Mouse (Mus musculus) megakaryocyte, embryonic 14.5 days (primary cell): ENCODE data around the gene Lmtk2. TPM values are rescaled to one million over a fixed set of nuclear protein-coding genes. Genes with fewer than 3 reads are reported as not detected.

Experiments used
- H3K27me3 ChIP-seq: replicated peaks from 2 replicates; pipeline ENCODE3; 2012; ENCODE audit warnings: inconsistent platforms
- H3K36me3 ChIP-seq: replicated peaks from 2 replicates; pipeline ENCODE3; 2012; ENCODE audit warnings: low read length, inconsistent platforms, mixed read lengths
- H3K4me1 ChIP-seq: 2 replicates; pipeline ENCODE4 v1.6.1; 2012; ENCODE audit warnings: inconsistent platforms
- H3K4me3 ChIP-seq: replicated peaks from 2 replicates; pipeline ENCODE3; 2012; ENCODE audit warnings: moderate library complexity, mild to moderate bottlenecking, inconsistent platforms
- H3K9me3 ChIP-seq: 2 replicates; pipeline ENCODE4 v1.6.1; 2012; ENCODE audit warnings: inconsistent platforms
- FLI1 ChIP-seq: IDR thresholded peaks from 2 replicates; pipeline ENCODE4 v1.6.1; 2012; ENCODE audit warnings: low read length, inconsistent platforms, mixed read lengths
- GATA1 ChIP-seq: IDR thresholded peaks from 3 replicates; pipeline ENCODE4 v1.6.1; 2012; ENCODE audit warnings: mixed read lengths, low read length, inconsistent platforms, borderline replicate concordance
- polyA plus RNA-seq: library from polyadenylated mRNA; stranded (reverse); fragments of >175 nt; gene quantifications from 2 replicates; pipeline ENCODE4 v1.2.3, GENCODE M21; 2012; ENCODE audit warnings: low replicate concordance; ENCODE audit not compliant: insufficient read depth

Gene Lmtk2
- polyA plus RNA-seq, 1 experiment = 2.0 TPM

- no peak overlapping the region for H3K4me3 ChIP-seq
- H3K36me3 ChIP-seq = peaks cover 30% of the 10 kb centered on the region
- TF ChIP-seq GATA1 (no peak), FLI1 (no peak)
- H3K27me3 ChIP-seq = peaks cover 14% of the 10 kb centered on the region
- peaks cover 21% of the 10 kb centered on the region for H3K4me1 ChIP-seq
- H3K9me3 ChIP-seq = no peaks in the 10 kb centered on the region
These were observed 89.1 kb downstream of the Lmtk2 start for GRCm38 (mm10) chr5:144189327-144189726.

DNA sequence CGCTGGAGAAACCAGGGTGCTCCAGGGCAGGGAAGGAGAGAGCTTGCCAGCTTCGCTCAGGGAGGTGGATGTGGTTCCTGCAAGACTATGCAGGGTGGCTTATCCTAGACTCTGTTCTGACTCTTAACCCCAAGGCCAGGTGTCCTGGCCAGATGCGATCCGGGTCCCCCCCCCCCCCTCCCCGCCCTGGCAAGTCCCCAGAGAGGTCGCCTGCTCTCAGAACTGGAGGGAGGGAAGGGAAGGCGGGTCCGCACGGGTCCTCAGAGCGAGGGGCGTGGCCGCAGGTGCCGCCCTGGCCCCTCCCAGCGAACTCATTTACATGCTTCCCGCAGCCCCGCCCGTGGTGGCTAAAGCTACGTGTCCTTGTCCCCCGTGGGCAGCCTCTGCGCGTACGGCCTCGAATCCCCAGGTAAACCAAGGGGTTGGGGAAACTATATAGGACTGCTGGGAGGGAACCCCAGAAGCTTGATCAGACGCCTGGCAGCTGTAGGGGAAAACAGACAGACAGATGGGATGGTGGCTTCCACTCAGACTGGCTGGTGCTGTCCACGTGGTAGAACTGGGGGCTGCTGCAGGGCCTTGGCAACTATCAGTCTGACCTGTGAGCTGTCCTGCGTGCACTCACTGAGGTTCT is 89.8 kb downstream of the Lmtk2 start, which contains the start of gene Bhlha15:
TSS of gene Bhlha15 (plus strand) at position 337 of the 634 bp plus-strand sequence.
- Histone ChIP-seq H3K36me3 (peaks cover 23% of the 10 kb centered on the region), H3K4me1 (peaks cover 21% of the 10 kb centered on the region), H3K27me3 (peaks cover 14% of the 10 kb centered on the region), H3K9me3 (no peaks in the 10 kb centered on the region), H3K4me3 (peak within 1 kb of the TSS; percentile 85)
- TF ChIP-seq FLI1 (no peak), GATA1 (no peak)

- Histone ChIP-seq H3K36me3 (peaks cover 13% of the 10 kb centered on the region), H3K27me3 (peaks cover 14% of the 10 kb centered on the region), H3K9me3 (no peaks in the 10 kb centered on the region), H3K4me3 (no peak overlapping the region), H3K4me1 (peaks cover 21% of the 10 kb centered on the region)
- TF ChIP-seq GATA1 = no peak
- no peak for TF ChIP-seq FLI1
These were observed 90.8 kb downstream of the Lmtk2 start for GRCm38 (mm10) chr5:144191026-144191425.

- Histone ChIP-seq H3K9me3 (no peaks in the 10 kb centered on the region), H3K4me3 (no peak overlapping the region), H3K36me3 (peaks cover 6% of the 10 kb centered on the region), H3K4me1 (peaks cover 21% of the 10 kb centered on the region), H3K27me3 (peaks cover 14% of the 10 kb centered on the region)
- no peak for TF ChIP-seq FLI1
- no peak for TF ChIP-seq GATA1
These were observed 92.4 kb downstream of the Lmtk2 start for GRCm38 (mm10) chr5:144192673-144193072.

DNA sequence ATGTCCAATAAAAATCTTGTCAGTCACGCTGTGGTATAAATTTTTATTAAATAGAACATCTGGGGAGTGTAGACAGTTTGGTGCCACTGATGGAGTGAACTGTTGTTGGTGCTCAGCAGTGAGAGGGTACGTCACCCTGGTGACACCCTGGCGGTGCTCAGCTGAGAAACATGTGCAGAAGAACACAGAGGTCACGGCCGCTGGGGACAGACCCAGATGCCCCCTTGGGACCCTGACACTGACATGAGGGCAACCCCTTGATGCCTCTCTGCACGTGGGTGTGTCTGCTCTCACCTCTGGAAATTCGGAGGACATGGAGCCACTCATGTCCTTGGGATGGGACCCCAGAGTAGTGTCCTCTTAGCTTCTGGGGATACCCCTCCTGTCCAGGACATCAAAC is 94.2 kb downstream of the Lmtk2 start:
- peaks cover 18% of the 10 kb centered on the region for H3K27me3 ChIP-seq
- H3K4me3 ChIP-seq = no peak overlapping the region
- no peaks in the 10 kb centered on the region for H3K36me3 ChIP-seq
- TF ChIP-seq GATA1 = no peak
- no peak for TF ChIP-seq FLI1
- H3K9me3 ChIP-seq = no peaks in the 10 kb centered on the region
- H3K4me1 ChIP-seq = peaks cover 17% of the 10 kb centered on the region

DNA sequence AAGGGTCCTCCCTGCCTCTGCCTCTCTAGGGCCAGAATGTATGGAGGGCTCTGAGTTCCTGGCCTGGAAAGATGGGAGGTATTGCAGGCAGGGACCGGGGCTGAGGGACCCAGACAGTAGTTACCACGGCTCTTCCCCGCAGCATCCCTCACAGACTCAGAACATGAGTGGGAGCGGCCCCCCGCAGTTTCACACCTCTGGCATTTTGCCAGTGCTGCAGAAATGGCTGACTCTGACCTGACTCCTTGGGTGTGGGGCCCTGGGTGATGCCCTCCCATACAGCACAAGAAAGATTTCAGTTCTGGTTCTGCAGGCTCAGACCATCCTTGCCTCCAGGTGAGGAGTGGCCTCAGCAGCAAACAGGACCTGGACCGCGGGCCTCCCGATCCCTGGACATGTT is 95.3 kb downstream of the Lmtk2 start:
- TF ChIP-seq FLI1 (no peak), GATA1 (no peak)
- Histone ChIP-seq H3K9me3 (no peaks in the 10 kb centered on the region), H3K4me1 (peaks cover 5% of the 10 kb centered on the region), H3K27me3 (peaks cover 18% of the 10 kb centered on the region), H3K36me3 (no peaks in the 10 kb centered on the region), H3K4me3 (no peak overlapping the region)

DNA sequence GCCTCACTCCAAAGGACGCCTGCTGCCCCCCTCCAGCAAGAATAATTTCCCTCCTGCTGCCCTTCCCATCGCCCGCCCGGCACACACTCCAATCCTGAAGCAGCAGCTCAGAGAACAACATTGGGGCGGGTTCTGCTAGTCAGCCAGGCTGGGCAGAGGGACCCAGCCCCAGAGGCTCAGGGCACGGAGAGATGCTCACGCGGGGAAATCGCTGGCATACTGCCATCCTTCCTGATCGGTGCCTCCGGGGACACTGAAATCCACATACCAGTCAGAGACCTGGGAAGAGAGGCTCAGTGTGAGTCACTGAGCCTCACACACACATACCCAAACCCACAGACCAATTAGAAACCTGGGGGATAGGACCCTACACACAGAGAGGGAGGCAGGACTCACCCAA is 100.4 kb downstream of the Lmtk2 start:
- TF ChIP-seq FLI1 = no peak
- no peak for TF ChIP-seq GATA1

GRCm38 (mm10) chr5:144202430-144202829 is 102.2 kb downstream of the Lmtk2 start:
- H3K36me3 ChIP-seq = peaks cover 11% of the 10 kb centered on the region
- H3K4me1 ChIP-seq = no peaks in the 10 kb centered on the region; the same call in 1 of the 2 replicates
- no peak overlapping the region for H3K4me3 ChIP-seq
- H3K9me3 ChIP-seq = peaks cover 13% of the 10 kb centered on the region
- H3K27me3 ChIP-seq = peaks cover 11% of the 10 kb centered on the region
- TF ChIP-seq GATA1 (no peak), FLI1 (no peak)

More for the DNA sequence above, 100.4 kb downstream of the Lmtk2 start:
- H3K4me1 ChIP-seq = no peaks in the 10 kb centered on the region; the same call in 1 of the 2 replicates
- peaks cover 11% of the 10 kb centered on the region for H3K27me3 ChIP-seq
- peaks cover 11% of the 10 kb centered on the region for H3K36me3 ChIP-seq
- H3K4me3 ChIP-seq = no peak overlapping the region
- peaks cover 13% of the 10 kb centered on the region for H3K9me3 ChIP-seq

GRCm38 (mm10) chr5:144203398-144203959 is 103.2 kb downstream of the Lmtk2 start:
- Histone ChIP-seq H3K9me3 (peaks cover 14% of the 10 kb centered on the region), H3K27me3 (peaks cover 9% of the 10 kb centered on the region), H3K4me3 (no peak overlapping the region), H3K36me3 (peaks cover 11% of the 10 kb centered on the region), H3K4me1 (no peaks in the 10 kb centered on the region; the same call in 1 of the 2 replicates)
- TF ChIP-seq FLI1 = no peak
- no peak for TF ChIP-seq GATA1

DNA sequence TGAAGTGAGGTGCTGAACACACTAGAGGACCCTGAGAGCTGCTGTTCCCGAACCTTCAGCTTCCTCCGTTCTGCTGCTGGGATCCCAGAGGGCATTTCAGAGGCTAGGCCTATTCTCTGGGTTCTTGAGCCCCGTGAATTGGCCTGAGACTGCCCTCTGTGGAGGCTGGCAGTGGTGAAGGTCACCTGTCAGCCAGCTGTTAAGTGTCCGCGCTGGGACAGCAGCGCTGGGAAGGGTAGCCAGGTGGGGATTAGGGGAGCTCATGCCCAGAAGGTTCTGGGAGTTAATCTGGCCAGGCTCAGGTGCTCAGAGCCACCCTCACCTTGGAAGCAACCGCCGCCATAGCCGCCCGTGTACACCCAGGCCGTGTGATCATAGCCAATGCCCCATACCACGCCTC is 104.1 kb downstream of the Lmtk2 start:
- Histone ChIP-seq H3K27me3 (peaks cover 6% of the 10 kb centered on the region), H3K4me1 (no peaks in the 10 kb centered on the region), H3K9me3 (peaks cover 19% of the 10 kb centered on the region), H3K36me3 (peaks cover 15% of the 10 kb centered on the region), H3K4me3 (no peak overlapping the region)
- TF ChIP-seq FLI1 (no peak), GATA1 (no peak)
